Mouse (Mus musculus) heart, embryonic 14.5 days (tissue): ENCODE measurements at regions not wholly inside any gene's neighbourhood (a gene's known extent, or its start where the extent isn't known, plus 50 kb on each side); places are given as distances from the start of the nearest gene placed in this dataset.

ENCODE experiments used
- ATAC-seq: fragments of 200-750 bp; cut with Nextera tagmentation; 2 replicates; pipeline ENCODE4 v1.8.0; 2017; ENCODE audit warnings: low read depth, moderate TSS enrichment; ENCODE audit not compliant: insufficient number of reproducible peaks, insufficient read depth, low FRiP score
- H3K27ac ChIP-seq, 2 experiments: fragments of 200-500 bp in 1 of 2; fragments of 300-500 bp in 1 of 2; sonication (generic) in 1 of 2; replicated peaks in 1 of 2; 2 replicates each; pipeline ENCODE4 v1.5.1; 2012 to 2014; ENCODE audit warnings: low read depth in 2 of 2, low read length in 2 of 2, control low read depth in 1 of 2, mild to moderate bottlenecking in 1 of 2, mixed read lengths in 1 of 2; ENCODE audit not compliant: control insufficient read depth in 1 of 2, insufficient read depth in 1 of 2
- H3K27me3 ChIP-seq: fragments of 300-500 bp; sonication (generic); 2 replicates; pipeline ENCODE4 v1.6.1; 2014; ENCODE audit warnings: mild to moderate bottlenecking, low read length, control low read depth; ENCODE audit not compliant: control insufficient read depth, insufficient read depth
- H3K36me3 ChIP-seq: fragments of 300-500 bp; sonication (generic); 2 replicates; pipeline ENCODE4 v1.6.1; 2014; ENCODE audit warnings: mild to moderate bottlenecking, control low read depth, low read length, mixed read lengths; ENCODE audit not compliant: control insufficient read depth, insufficient read depth
- H3K4me1 ChIP-seq, 2 experiments: fragments of 200-500 bp in 1 of 2; fragments of 300-500 bp in 1 of 2; sonication (generic) in 1 of 2; 2 replicates each; pipeline ENCODE4 v1.6.1; 2012 to 2014; ENCODE audit warnings: low read length in 2 of 2, control low read depth in 1 of 2, mixed read lengths in 1 of 2; ENCODE audit not compliant: control insufficient read depth in 2 of 2, insufficient read depth in 2 of 2
- H3K4me2 ChIP-seq: fragments of 300-500 bp; sonication (generic); 2 replicates; pipeline ENCODE4 v1.6.1; 2014; ENCODE audit warnings: mild to moderate bottlenecking, low read length
- H3K4me3 ChIP-seq, 2 experiments: fragments of 200-500 bp in 1 of 2; fragments of 300-500 bp in 1 of 2; sonication (generic) in 1 of 2; 2 replicates each; pipeline ENCODE4 v1.5.1; 2012 to 2014; ENCODE audit warnings: low read length in 2 of 2, mild to moderate bottlenecking in 2 of 2, control low read depth in 1 of 2, low read depth in 1 of 2, moderate library complexity in 1 of 2; ENCODE audit not compliant: control insufficient read depth in 1 of 2, insufficient read depth in 1 of 2
- H3K9ac ChIP-seq: fragments of 300-500 bp; sonication (generic); 2 replicates; pipeline ENCODE4 v1.6.1; 2014; ENCODE audit warnings: mild to moderate bottlenecking, low read length
- H3K9me3 ChIP-seq: fragments of 300-500 bp; sonication (generic); 2 replicates; pipeline ENCODE4 v1.6.1; 2016; ENCODE audit warnings: low read length, control low read depth; ENCODE audit not compliant: control insufficient read depth
- WGBS: fragments of 180-500 bp; shearing (Covaris S2); extraction: QIAGEN DNeasy Blood & Tissue Kit; methylation state at CpG from one replicate; pipeline ENCODE4 v1.1.7; 2014; 5-methylcytosine and 5-hydroxymethylcytosine counted together

- ATAC-seq, result no peak
- 70% methylated on average over 3 of the region's 3 CpGs for WGBS
- no peaks in the 10 kb centered on the region for H3K36me3 ChIP-seq
- no peaks in the 10 kb centered on the region for H3K9me3 ChIP-seq
- no peak overlapping the region for H3K4me2 ChIP-seq
- H3K4me3 ChIP-seq, result no peak overlapping the region
- H3K9ac ChIP-seq, result no peak overlapping the region
- H3K27me3 ChIP-seq, result no peaks in the 10 kb centered on the region
- H3K4me1 ChIP-seq, result no peaks in the 10 kb centered on the region
- H3K27ac ChIP-seq, result no peak overlapping the region
Measured at GRCm38 (mm10) chr17:14579671-14580070, 114.4 kb downstream of the Thbs2 start.

GRCm38 (mm10) chr17:14578721-14579120, 115.3 kb downstream of the Thbs2 start:
- WGBS, result 84% methylated on average over 1 of the region's 1 CpGs
- no peak overlapping the region for H3K4me2 ChIP-seq
- ATAC-seq, result no peak
- H3K4me1 ChIP-seq, result no peaks in the 10 kb centered on the region
- H3K27me3 ChIP-seq, result no peaks in the 10 kb centered on the region
- H3K4me3 ChIP-seq, result no peak overlapping the region
- no peaks in the 10 kb centered on the region for H3K9me3 ChIP-seq
- H3K9ac ChIP-seq, result no peak overlapping the region
- no peaks in the 10 kb centered on the region for H3K36me3 ChIP-seq
- no peak overlapping the region for H3K27ac ChIP-seq

- H3K4me3 ChIP-seq, result no peak overlapping the region
- WGBS, result 63% methylated on average over 3 of the region's 3 CpGs
- H3K27ac ChIP-seq, result no peak overlapping the region
- H3K9ac ChIP-seq, result no peak overlapping the region
- no peak overlapping the region for H3K4me2 ChIP-seq
- H3K36me3 ChIP-seq, result no peaks in the 10 kb centered on the region
- no peaks in the 10 kb centered on the region for H3K27me3 ChIP-seq
- ATAC-seq, result no peak
- H3K4me1 ChIP-seq, result no peaks in the 10 kb centered on the region
- no peaks in the 10 kb centered on the region for H3K9me3 ChIP-seq
Measured at GRCm38 (mm10) chr17:14578194-14578593, 115.8 kb downstream of the Thbs2 start.

DNA sequence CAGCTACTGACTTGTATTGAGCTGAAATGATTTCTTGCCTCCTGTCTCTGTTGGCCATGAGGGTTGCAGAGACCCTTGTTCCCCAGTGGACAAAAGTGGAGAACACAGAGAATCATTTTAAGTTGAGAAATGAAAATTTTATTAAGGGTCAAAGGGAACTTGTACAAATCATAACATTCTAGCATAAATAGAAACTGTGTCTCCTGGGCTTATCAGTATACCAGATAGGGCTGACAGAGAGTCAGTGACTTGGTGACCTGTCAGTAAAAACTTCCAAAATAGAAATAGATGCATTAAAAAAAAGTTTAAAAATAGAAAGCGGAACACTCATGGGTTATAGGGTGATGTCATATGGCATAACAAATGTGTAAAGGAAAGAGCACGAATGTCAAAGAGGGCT, 117.9 kb downstream of the Thbs2 start:
- no peak overlapping the region for H3K4me3 ChIP-seq
- no peaks in the 10 kb centered on the region for H3K27me3 ChIP-seq
- H3K4me1 ChIP-seq, result no peaks in the 10 kb centered on the region
- ATAC-seq, result no peak
- H3K27ac ChIP-seq, result no peak overlapping the region
- 45% methylated on average over 2 of the region's 2 CpGs for WGBS
- no peaks in the 10 kb centered on the region for H3K9me3 ChIP-seq
- H3K4me2 ChIP-seq, result no peak overlapping the region
- H3K9ac ChIP-seq, result no peak overlapping the region
- no peaks in the 10 kb centered on the region for H3K36me3 ChIP-seq

- no peak overlapping the region for H3K4me3 ChIP-seq
- no peak overlapping the region for H3K4me2 ChIP-seq
- 83% methylated on average over 7 of the region's 7 CpGs for WGBS
- H3K36me3 ChIP-seq, result no peaks in the 10 kb centered on the region
- no peak overlapping the region for H3K27ac ChIP-seq
- no peaks in the 10 kb centered on the region for H3K9me3 ChIP-seq
- no peak for ATAC-seq
- no peak overlapping the region for H3K9ac ChIP-seq
- H3K27me3 ChIP-seq, result no peaks in the 10 kb centered on the region
- no peaks in the 10 kb centered on the region for H3K4me1 ChIP-seq
Measured at GRCm38 (mm10) chr17:14571143-14571542, 122.9 kb downstream of the Thbs2 start.

DNA sequence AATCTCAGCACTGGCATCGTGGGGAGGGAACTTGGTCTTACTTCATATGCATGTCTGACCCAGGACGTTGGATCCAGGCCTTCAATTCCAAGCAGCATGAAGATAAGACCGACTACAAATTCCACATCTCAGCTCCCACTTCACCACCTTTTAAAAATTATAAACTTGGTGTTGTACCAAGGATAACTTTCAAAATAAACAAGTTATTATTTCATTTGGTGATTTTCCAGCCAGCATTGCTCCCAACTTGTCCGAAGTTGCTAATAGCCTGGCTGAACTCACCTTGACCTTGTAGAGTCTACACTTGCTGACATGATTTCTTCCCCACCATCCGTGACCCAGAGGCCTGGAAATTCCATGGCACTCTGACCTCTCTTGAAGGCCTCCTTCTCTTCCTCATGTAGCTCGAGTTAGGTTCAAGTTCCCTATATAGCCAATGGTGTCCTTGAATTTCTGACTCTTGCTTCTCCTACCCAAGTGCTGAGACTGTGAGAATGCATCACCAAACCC, 123.7 kb downstream of the Thbs2 start:
- no peaks in the 10 kb centered on the region for H3K36me3 ChIP-seq
- peak; percentile 35; the same call in 1 of the 2 replicates for ATAC-seq
- no peak overlapping the region for H3K9ac ChIP-seq
- H3K4me2 ChIP-seq, result no peak overlapping the region
- H3K4me1 ChIP-seq, result no peaks in the 10 kb centered on the region
- 39% methylated on average over 6 of the region's 6 CpGs for WGBS
- no peaks in the 10 kb centered on the region for H3K27me3 ChIP-seq
- H3K4me3 ChIP-seq, result no peak overlapping the region
- H3K27ac ChIP-seq, result no peak overlapping the region; a peak in 1 of 4 replicates
- H3K9me3 ChIP-seq, result no peaks in the 10 kb centered on the region

DNA sequence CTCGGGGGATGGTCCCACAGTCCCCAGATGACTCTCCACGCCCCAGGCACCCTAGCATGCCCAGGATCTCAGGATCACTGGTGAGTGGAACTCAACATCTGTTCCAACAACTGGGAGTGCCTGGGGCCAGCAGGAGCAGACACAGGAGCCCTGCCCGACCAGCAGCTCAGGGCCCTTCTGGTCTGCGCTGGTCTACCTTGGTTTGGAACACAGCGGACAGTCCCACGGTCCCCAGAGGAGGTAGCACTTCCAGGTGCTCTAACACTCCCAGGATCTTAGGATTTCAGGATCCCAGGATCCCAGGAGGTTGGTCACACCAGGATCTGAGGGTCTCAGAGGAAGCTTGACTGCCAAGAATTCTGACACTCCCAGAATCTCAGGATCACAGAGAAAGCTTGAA, 131.8 kb downstream of the Thbs2 start:
- Histone ChIP-seq H3K4me1 (no peaks in the 10 kb centered on the region), H3K27me3 (no peaks in the 10 kb centered on the region), H3K4me2 (no peak overlapping the region), H3K36me3 (no peaks in the 10 kb centered on the region), H3K4me3 (no peak overlapping the region), H3K9ac (no peak overlapping the region), H3K27ac (no peak overlapping the region), H3K9me3 (no peaks in the 10 kb centered on the region)
- ATAC-seq, result no peak
- WGBS, result 71% methylated on average over 6 of the region's 6 CpGs

DNA sequence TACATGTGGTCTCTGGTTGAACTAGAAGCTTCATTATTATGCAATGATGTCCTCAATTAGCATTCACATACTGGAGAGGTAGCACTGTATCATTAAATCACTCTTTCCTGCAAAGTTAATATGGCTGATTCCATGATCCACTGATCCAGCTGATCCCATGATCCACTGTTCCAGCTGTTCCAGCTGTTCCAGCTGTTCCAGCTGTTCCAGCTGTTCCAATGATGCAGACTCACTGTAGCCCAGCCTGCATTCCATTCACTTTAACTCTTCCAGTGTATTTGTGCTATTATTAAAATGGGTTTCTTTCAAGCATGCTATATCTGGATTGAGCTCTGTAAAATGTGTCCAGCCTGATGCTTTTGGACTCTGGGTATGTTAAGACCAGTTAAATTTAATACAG, 136.8 kb downstream of the Thbs2 start:
- Histone ChIP-seq H3K27ac (no peak overlapping the region), H3K36me3 (no peaks in the 10 kb centered on the region), H3K4me1 (no peaks in the 10 kb centered on the region), H3K4me2 (no peak overlapping the region), H3K27me3 (no peaks in the 10 kb centered on the region), H3K9ac (no peak overlapping the region), H3K4me3 (no peak overlapping the region), H3K9me3 (no peaks in the 10 kb centered on the region)
- ATAC-seq, result no peak
